8 mouse cellular contexts compared by ENCODE assay signal in genomic region chr9:109932756-109933375, GRCm38 (mm10). TPM values are rescaled to one million over a fixed set of nuclear protein-coding genes. Genes with fewer than 3 reads are reported as not detected.
DNase-seq lines count a peak whose midpoint lies in the region; ATAC-seq lines count a peak whose summit lies in the region.

No protein-coding gene starts in this region.

- H3K9ac ChIP-seq in intestine, embryonic 15.5 days = peak overlapping the region; percentile 76
- peak overlapping the region; percentile 83 for H3K9ac ChIP-seq in midbrain, embryonic 14.5 days (replicated peaks; ENCODE audit: low read length)
- H3K9ac ChIP-seq in stomach, embryonic 15.5 days = peak overlapping the region; percentile 86

- ATAC-seq in intestine, embryonic 15.5 days = no peak
- ATAC-seq in midbrain, embryonic 14.5 days (ENCODE audit: low FRiP score, low TSS enrichment) = no peak
- no peak for ATAC-seq in stomach, embryonic 15.5 days (ENCODE audit: insufficient read depth, low FRiP score, low read depth)

- H3K27me3 ChIP-seq in intestine, embryonic 15.5 days (replicated peaks) = no peaks in the 10 kb centered on the region
- H3K27me3 ChIP-seq in limb, embryonic 10.5 days (ENCODE audit: low read depth, poor library complexity, severe bottlenecking) = no peaks in the 10 kb centered on the region
- H3K27me3 ChIP-seq in midbrain, embryonic 14.5 days (ENCODE audit: control insufficient read depth, insufficient read depth, low read length) = no peaks in the 10 kb centered on the region
- H3K27me3 ChIP-seq in stomach, embryonic 15.5 days (replicated peaks) = no peaks in the 10 kb centered on the region

- intact Hi-C loops in gastrocnemius, postnatal 14 days (cut with DNase I; ENCODE audit: low total_unique reads) = loop anchor here (5.0 kb wide), 1 partner anchor 36 kb away; no protein-coding TSS in a partner anchor

- H3K27ac ChIP-seq in intestine, embryonic 15.5 days = peak overlapping the region; percentile 95
- H3K27ac ChIP-seq in limb, embryonic 10.5 days = peak overlapping the region; percentile 92
- peak overlapping the region; percentile 93 for H3K27ac ChIP-seq in midbrain, embryonic 14.5 days (replicated peaks; ENCODE audit: low read depth, low read length)
- peak overlapping the region; percentile 98 for H3K27ac ChIP-seq in stomach, embryonic 15.5 days

- peak overlapping the region; percentile 82 for H3K4me2 ChIP-seq in intestine, embryonic 15.5 days (replicated peaks)
- peak overlapping the region; percentile 82 for H3K4me2 ChIP-seq in midbrain, embryonic 14.5 days (ENCODE audit: low read length)
- H3K4me2 ChIP-seq in stomach, embryonic 15.5 days = peak overlapping the region; percentile 61

- 2% methylated on average over 12 of the region's 12 CpGs for WGBS in intestine, embryonic 15.5 days
- WGBS in limb, embryonic 10.5 days = 1% methylated on average over 12 of the region's 12 CpGs
- under 1% methylated on average over 12 of the region's 12 CpGs for WGBS in midbrain, embryonic 14.5 days
- WGBS in stomach, embryonic 15.5 days = 3% methylated on average over 12 of the region's 12 CpGs

- no peaks in the 10 kb centered on the region for H3K9me3 ChIP-seq in intestine, embryonic 15.5 days
- H3K9me3 ChIP-seq in limb, embryonic 10.5 days (replicated peaks) = no peaks in the 10 kb centered on the region
- no peaks in the 10 kb centered on the region for H3K9me3 ChIP-seq in midbrain, embryonic 14.5 days (ENCODE audit: control insufficient read depth, low read length)
- H3K9me3 ChIP-seq in stomach, embryonic 15.5 days = no peaks in the 10 kb centered on the region

- peak overlapping the region; percentile 71 for H3K4me3 ChIP-seq in intestine, embryonic 15.5 days (replicated peaks)
- H3K4me3 ChIP-seq in limb, embryonic 10.5 days = peak overlapping the region; percentile 90
- peak overlapping the region; percentile 84 for H3K4me3 ChIP-seq in midbrain, embryonic 14.5 days (replicated peaks; ENCODE audit: low read depth, low read length)
- H3K4me3 ChIP-seq in stomach, embryonic 15.5 days (replicated peaks) = peak overlapping the region; percentile 81

- DNase-seq in embryo, embryonic 10 days (ENCODE audit: low spot score) = peak; percentile 42
- DNase-seq in embryo, embryonic 10.5 days (ENCODE audit: low spot score) = no peak
- peak; percentile 16 to 26 for DNase-seq in cerebellum, postnatal 4 days (ENCODE audit: low spot score in 2 of 2)
- DNase-seq in gastrocnemius, postnatal 14 days = peak; percentile 60
- DNase-seq in limb, embryonic 10.5 days (ENCODE audit: low spot score) = peak; percentile 56
- peak; percentile 62 for DNase-seq in midbrain, embryonic 14.5 days

- H3K4me1 ChIP-seq in intestine, embryonic 15.5 days (replicated peaks) = 0 out of 2 replicates have a peak, but pooled peaks cover 2% of the 10 kb centered on the region
- peaks cover 16% of the 10 kb centered on the region for H3K4me1 ChIP-seq in limb, embryonic 10.5 days
- H3K4me1 ChIP-seq in midbrain, embryonic 14.5 days (ENCODE audit: control insufficient read depth, insufficient read depth, low read length) = peaks cover 8% of the 10 kb centered on the region
- H3K4me1 ChIP-seq in stomach, embryonic 15.5 days = peaks cover 4% of the 10 kb centered on the region; the same call in 1 of the 2 replicates

- H3K36me3 ChIP-seq in intestine, embryonic 15.5 days = no peaks in the 10 kb centered on the region
- H3K36me3 ChIP-seq in limb, embryonic 10.5 days = no peaks in the 10 kb centered on the region
- no peaks in the 10 kb centered on the region for H3K36me3 ChIP-seq in midbrain, embryonic 14.5 days (ENCODE audit: control insufficient read depth, insufficient read depth, low read length)
- H3K36me3 ChIP-seq in stomach, embryonic 15.5 days = no peaks in the 10 kb centered on the region

RNA-seq across cellular contexts. Expression of gene Map4, which starts 1.6 kb away (rescaled TPM):
- 100 to 1,000 TPM; 451 to 486 TPM for total RNA-seq in gastrocnemius, postnatal 14 days (2021)
- 53.0 and 54.4 TPM in 2 replicates for polyA plus RNA-seq in intestine, embryonic 15.5 days (2015; fragmentation: Nextera tagmentation; extraction: Ambion mirVana)
- 37.3 and 43.9 TPM in 2 replicates for polyA plus RNA-seq in limb, embryonic 10.5 days (2016; fragmentation: Nextera tagmentation; extraction: Ambion mirVana)
- 144 and 159 TPM in 2 replicates for polyA plus RNA-seq in midbrain, embryonic 14.5 days (2014; fragmentation: Nextera tagmentation; extraction: Ambion mirVana)
- polyA plus RNA-seq in stomach, embryonic 15.5 days (2015; fragmentation: Nextera tagmentation; extraction: Ambion mirVana) = 55.6 and 63.8 TPM in 2 replicates

RNA-seq across cellular contexts. Expression of gene Cdc25a, which starts 57.5 kb away (rescaled TPM):
- 1 to 10 TPM; 3.9 to 4.8 TPM for total RNA-seq in gastrocnemius, postnatal 14 days (2021)
- polyA plus RNA-seq in intestine, embryonic 15.5 days (2015; fragmentation: Nextera tagmentation; extraction: Ambion mirVana) = 32.1 and 32.5 TPM in 2 replicates
- polyA plus RNA-seq in limb, embryonic 10.5 days (2016; fragmentation: Nextera tagmentation; extraction: Ambion mirVana) = 54.4 and 55.6 TPM in 2 replicates
- 8.4 and 13.8 TPM in 2 replicates for polyA plus RNA-seq in midbrain, embryonic 14.5 days (2014; fragmentation: Nextera tagmentation; extraction: Ambion mirVana)
- polyA plus RNA-seq in stomach, embryonic 15.5 days (2015; fragmentation: Nextera tagmentation; extraction: Ambion mirVana) = 28.8 and 33.2 TPM in 2 replicates
